Comparison of ENCODE assay signal across 9 mouse cellular contexts in the genomic region with DNA sequence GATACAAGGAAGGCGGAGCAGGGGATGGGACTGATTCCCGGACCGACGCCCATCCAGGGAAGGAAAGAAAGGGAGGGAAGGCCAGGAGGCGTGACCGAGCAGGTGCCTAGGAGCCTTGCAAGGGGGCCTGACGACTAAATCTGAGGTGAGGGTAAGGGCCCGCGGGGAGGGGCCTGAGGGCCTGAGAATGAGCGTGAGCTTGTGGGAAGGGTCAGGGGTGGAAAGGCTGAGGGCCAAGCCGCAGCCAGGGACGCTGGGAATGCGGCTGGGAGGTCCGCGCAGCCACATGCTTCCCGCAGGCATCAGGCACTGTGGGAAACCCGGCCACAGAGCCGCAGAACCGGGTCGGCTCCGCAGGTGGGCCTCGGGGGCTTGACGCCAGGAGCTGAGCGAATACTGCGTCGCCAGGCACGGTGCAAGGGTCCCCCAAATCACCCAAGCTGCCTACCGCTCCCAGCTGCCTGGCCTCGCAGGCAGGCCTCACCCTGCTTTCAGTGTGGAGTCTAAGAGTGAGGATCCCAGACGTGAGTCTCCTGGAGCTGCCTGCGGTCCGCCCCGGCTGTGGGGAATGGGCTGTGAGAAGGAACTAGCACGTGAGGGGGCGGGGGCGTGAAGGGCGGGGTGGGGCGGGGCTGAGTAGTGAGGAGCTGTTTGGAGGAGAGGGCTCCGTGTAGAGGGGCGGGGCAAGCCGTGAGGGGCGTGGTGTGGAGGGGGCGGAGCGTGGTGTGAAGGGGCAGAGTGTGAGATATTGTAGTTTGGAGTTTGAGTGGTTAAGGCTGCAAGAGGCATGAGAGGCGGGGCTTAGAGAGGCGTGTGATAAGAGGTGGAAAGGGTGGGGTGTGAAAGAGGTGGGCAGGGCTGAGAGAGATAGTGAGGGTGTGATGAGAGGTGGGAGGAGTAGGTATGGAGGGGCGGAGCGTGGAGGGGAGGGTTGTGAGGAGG. TPM values are rescaled to one million over a fixed set of nuclear protein-coding genes. Genes with fewer than 3 reads are reported as not detected.
DNase-seq lines count a peak whose midpoint lies in the region; ATAC-seq and TF ChIP-seq lines count a peak whose summit lies in the region.
"Had no signal": no experiment of that assay in that cellular context is flagged by ENCODE, and none has a peak within 500 bp of the region (broad histone marks: within the 10 kb centered on the region; RNA-seq: fewer than 3 reads in every experiment).

No protein-coding gene starts in this region.

- WGBS in forebrain, embryonic 15.5 days, result 41% methylated on average over 48 of the region's 48 CpGs
- 43% methylated on average over 38 of the region's 48 CpGs for WGBS in liver, postnatal 0 days (ENCODE audit: insufficient replicate concordance)

- TF ChIP-seq CTCF in E14TG2a.4 (conservative IDR thresholded peaks at IDR 0.05; ENCODE audit: low read length), result no peak
- TF ChIP-seq CTCF in liver, postnatal 0 days (IDR thresholded peaks at IDR 0.05; ENCODE audit: low read depth), result no peak

- peak overlapping the region; percentile 63 for H3K4me3 ChIP-seq in E14TG2a.4 (replicated peaks; ENCODE audit: low read length)
- H3K4me3 ChIP-seq in forebrain, embryonic 15.5 days, result peak overlapping the region; percentile 7; the same call in 1 of the 2 replicates
- H3K4me3 ChIP-seq in liver, postnatal 0 days (ENCODE audit: low read depth, low read length), result no peak overlapping the region

- H3K9ac ChIP-seq in forebrain, embryonic 15.5 days (replicated peaks), result no peak overlapping the region
- no peak overlapping the region for H3K9ac ChIP-seq in liver, postnatal 0 days (replicated peaks)

- DNase-seq in embryo, embryonic 11 days, result peak; percentile 7
- no peak for DNase-seq in embryo, embryonic 10.5 days (ENCODE audit: low spot score)
- no peak for DNase-seq in liver, postnatal 0 days
- DNase-seq in adrenal gland, postnatal 25 days, result no peak
- no peak for DNase-seq in left cerebral cortex, adult 8-10 months (ENCODE audit: low spot score in 2 of 2)

- H3K27ac ChIP-seq in forebrain, embryonic 15.5 days (replicated peaks), result no peak overlapping the region
- no peak overlapping the region for H3K27ac ChIP-seq in liver, postnatal 0 days (ENCODE audit: low read depth)

- ATAC-seq in forebrain, embryonic 15.5 days (replicated peaks), result peak; percentile 35; the same call in 1 of the 2 replicates
- ATAC-seq in liver, postnatal 0 days, result peak; percentile 27
- ATAC-seq in activated CD4-positive, CD25-positive, alpha-beta regulatory T cell, adult 4 months, result no peak

- H3K4me1 ChIP-seq in E14TG2a.4 (replicated peaks; ENCODE audit: low read depth, low read length), result peaks cover 7% of the 10 kb centered on the region; the same call in 1 of the 2 replicates
- H3K4me1 ChIP-seq in forebrain, embryonic 15.5 days, result no peaks in the 10 kb centered on the region; the same call in 1 of the 2 replicates
- H3K4me1 ChIP-seq in liver, postnatal 0 days (ENCODE audit: insufficient read depth), result no peaks in the 10 kb centered on the region

- H3K36me3 ChIP-seq in E14TG2a.4 (ENCODE audit: insufficient read depth, low read length), result no peaks in the 10 kb centered on the region
- no peaks in the 10 kb centered on the region for H3K36me3 ChIP-seq in forebrain, embryonic 15.5 days
- H3K36me3 ChIP-seq in liver, postnatal 0 days (replicated peaks; ENCODE audit: insufficient read depth, low read length), result no peaks in the 10 kb centered on the region

- TF ChIP-seq EP300 in liver, postnatal 0 days (IDR thresholded peaks at IDR 0.05; ENCODE audit: low read depth), result no peak

- peaks cover 5% of the 10 kb centered on the region; the same call in 1 of the 2 replicates for H3K9me3 ChIP-seq in E14TG2a.4 (ENCODE audit: low read length)
- H3K9me3 ChIP-seq in forebrain, embryonic 15.5 days, result no peaks in the 10 kb centered on the region
- no peaks in the 10 kb centered on the region for H3K9me3 ChIP-seq in liver, postnatal 0 days (ENCODE audit: low read length)

- peak overlapping the region; percentile 30 for H3K4me2 ChIP-seq in forebrain, embryonic 15.5 days (replicated peaks)
- H3K4me2 ChIP-seq in liver, postnatal 0 days (ENCODE audit: low read depth, low read length), result no peak overlapping the region

- peaks cover 14% of the 10 kb centered on the region for H3K27me3 ChIP-seq in E14TG2a.4 (ENCODE audit: insufficient read depth, low read length)
- H3K27me3 ChIP-seq in forebrain, embryonic 15.5 days, result no peaks in the 10 kb centered on the region
- 0 out of 2 replicates have a peak, but pooled peaks cover 2% of the 10 kb centered on the region for H3K27me3 ChIP-seq in liver, postnatal 0 days (ENCODE audit: insufficient read depth, low read length)

RNA-seq across cellular contexts. Expression of a gene that starts 2.0 kb away (rescaled TPM):
- polyA plus RNA-seq in forebrain, embryonic 15.5 days (2015; fragmentation: Nextera tagmentation; extraction: Ambion mirVana), result 0.10 TPM in 1 of 2 replicates, not detected in the other
- not detected in 2 replicates for polyA plus RNA-seq in liver, postnatal 0 days (2015; fragmentation: Nextera tagmentation; extraction: Ambion mirVana)
- total RNA-seq in adrenal gland, postnatal 25 days (2021), result 0.18 TPM in 1 of 2 replicates, not detected in the other
- 1 to 10 TPM; 1.8 to 2.5 (median 2.1) TPM for total RNA-seq in left cerebral cortex, adult 8-10 months (2022)
- not detected for polyA plus RNA-seq in activated CD4-positive, CD25-positive, alpha-beta regulatory T cell, adult 4 months (2017; shearing (Covaris generic))
- polyA plus RNA-seq: C2C12 had no signal

RNA-seq across cellular contexts. Expression of a gene that starts 31.5 kb away (rescaled TPM):
- 24.1 and 24.8 TPM in 2 replicates for polyA plus RNA-seq in forebrain, embryonic 15.5 days (2015; fragmentation: Nextera tagmentation; extraction: Ambion mirVana)
- 0.07 TPM in 1 of 2 replicates, not detected in the other for polyA plus RNA-seq in liver, postnatal 0 days (2015; fragmentation: Nextera tagmentation; extraction: Ambion mirVana)
- total RNA-seq in adrenal gland, postnatal 25 days (2021), result 0.90 and 1.4 TPM in 2 replicates
- total RNA-seq in left cerebral cortex, adult 8-10 months (2022), result 10 to 100 TPM in 2 of 4 experiments, 1 to 10 TPM in 2; 9.7 to 11.8 (median 10.4) TPM
- not detected for polyA plus RNA-seq in activated CD4-positive, CD25-positive, alpha-beta regulatory T cell, adult 4 months (2017; shearing (Covaris generic))

RNA-seq across cellular contexts. Expression of a gene that starts 37.9 kb away (rescaled TPM):
- 10.0 and 11.2 TPM in 2 replicates for polyA plus RNA-seq in forebrain, embryonic 15.5 days (2015; fragmentation: Nextera tagmentation; extraction: Ambion mirVana)
- polyA plus RNA-seq in liver, postnatal 0 days (2015; fragmentation: Nextera tagmentation; extraction: Ambion mirVana), result not detected in 2 replicates
- total RNA-seq in adrenal gland, postnatal 25 days (2021), result 10.8 and 12.7 TPM in 2 replicates
- total RNA-seq in left cerebral cortex, adult 8-10 months (2022), result 100 to 1,000 TPM; 275 to 336 (median 309) TPM
- under 1 TPM in 1 of 2 experiments, not detected in 1; 0.15 TPM for polyA plus RNA-seq in activated CD4-positive, CD25-positive, alpha-beta regulatory T cell, adult 4 months (2017; shearing (Covaris generic))
- polyA plus RNA-seq: C2C12 had no signal

Comparison
In these comparisons a context has a peak if more than half of its experiments do, and no peak if none do; other contexts are left out.
1. RNA of a gene that starts 31.5 kb away (polyA plus RNA-seq): 24.1 to 24.8 TPM in forebrain, embryonic 15.5 days; not detected in activated CD4-positive, CD25-positive, alpha-beta regulatory T cell, adult 4 months and 0.07 TPM in liver, postnatal 0 days; every median in the first group is over 10 times any median in the second.